Mouse (Mus musculus): ENCODE measurements around the gene Asgr1. TPM values are rescaled to one million over a fixed set of nuclear protein-coding genes. Genes with fewer than 3 reads are reported as not detected.
"Not testable (repeated sequence)": the region's sequence is repeated elsewhere in the genome, so short reads cannot be mapped to it uniquely, and the experiment has no call there.

Gene Asgr1
- polyA plus RNA-seq, 1 experiment from 2014 or later, result 0.66 TPM

- Histone ChIP-seq H3K9ac (ENCODE audit: low read depth, low read length) (no peak overlapping the region), H3K4me2 (no peak overlapping the region), H3K9me3 (ENCODE audit: control insufficient read depth, low read length) (no peaks in the 10 kb centered on the region), H3K4me1 (replicated peaks; ENCODE audit: control insufficient read depth, insufficient read depth, low read length) (no peaks in the 10 kb centered on the region), H3K4me3 (ENCODE audit: low read depth, low read length) (no peak overlapping the region), H3K36me3 (ENCODE audit: control insufficient read depth, insufficient read depth, low read length) (no peaks in the 10 kb centered on the region), H3K27ac (ENCODE audit: low read depth, low read length) (no peak overlapping the region), H3K27me3 (replicated peaks; ENCODE audit: control insufficient read depth, insufficient read depth, low read length) (no peaks in the 10 kb centered on the region)
- 56% methylated on average over 3 of the region's 3 CpGs for WGBS
- ATAC-seq (replicated peaks; ENCODE audit: low FRiP score), result no peak
- DNase-seq (ENCODE audit: low spot score), result no peak
These were observed 14.4 kb downstream of the Asgr1 start for GRCm38 (mm10) chr11:70068245-70068644.

DNA sequence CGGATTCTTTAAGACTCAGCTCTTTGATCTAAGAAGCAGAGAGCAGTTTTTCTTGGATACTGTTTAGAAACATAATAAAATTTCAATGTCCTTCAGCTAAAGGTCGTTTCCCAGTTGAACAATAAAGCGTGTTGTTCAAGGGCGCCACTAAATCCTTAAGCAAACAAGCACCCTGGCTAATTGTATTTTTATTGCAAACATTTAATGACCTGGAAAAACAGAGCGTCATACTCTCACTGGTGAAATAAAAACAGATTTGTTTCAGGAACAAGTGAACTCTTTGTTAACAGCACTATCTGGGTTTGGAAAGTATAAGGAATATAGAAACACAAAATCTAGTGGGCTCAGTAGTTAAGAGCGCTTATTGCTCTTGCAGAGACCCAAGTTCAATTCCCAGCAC, 16.2 kb downstream of the Asgr1 start:
- H3K9me3 ChIP-seq (ENCODE audit: control insufficient read depth, low read length), result no peaks in the 10 kb centered on the region
- DNase-seq (ENCODE audit: low spot score) (no peak), ATAC-seq (replicated peaks; ENCODE audit: low FRiP score) (no peak)
- 0 out of 2 replicates have a peak, but pooled peaks cover 4% of the 10 kb centered on the region for H3K4me1 ChIP-seq (replicated peaks; ENCODE audit: control insufficient read depth, insufficient read depth, low read length)
- H3K36me3 ChIP-seq (ENCODE audit: control insufficient read depth, insufficient read depth, low read length), result no peaks in the 10 kb centered on the region
- no peak overlapping the region for H3K27ac ChIP-seq (ENCODE audit: low read depth, low read length)
- H3K4me3 ChIP-seq (ENCODE audit: low read depth, low read length), result no peak overlapping the region
- H3K9ac ChIP-seq (ENCODE audit: low read depth, low read length), result no peak overlapping the region
- no peaks in the 10 kb centered on the region for H3K27me3 ChIP-seq (replicated peaks; ENCODE audit: control insufficient read depth, insufficient read depth, low read length)
- no peak overlapping the region for H3K4me2 ChIP-seq
- 75% methylated on average over 6 of the region's 6 CpGs for WGBS

DNA sequence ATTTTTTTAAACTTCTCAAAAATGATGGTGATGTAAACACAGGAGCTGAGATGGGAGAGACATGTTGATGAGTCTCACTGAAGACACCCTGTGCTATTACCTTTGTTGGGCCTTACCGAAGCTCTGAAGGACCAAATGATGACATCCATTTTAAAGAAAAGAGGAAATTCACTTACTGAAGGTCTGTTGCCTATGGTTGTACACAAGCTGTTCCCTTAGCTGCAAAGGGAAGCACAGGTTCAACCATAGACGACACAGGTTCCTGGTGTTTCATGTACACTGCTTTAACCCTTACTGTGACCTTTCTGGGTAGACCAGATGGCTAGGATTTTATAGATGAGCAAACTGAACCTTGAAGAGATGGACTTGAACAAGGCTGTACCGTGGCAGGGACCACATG, 16.7 kb downstream of the Asgr1 start:
- not testable (repeated sequence) for H3K27ac ChIP-seq (ENCODE audit: low read depth, low read length); H3K9me3 ChIP-seq (ENCODE audit: control insufficient read depth, low read length); H3K4me3 ChIP-seq (ENCODE audit: low read depth, low read length); ATAC-seq (replicated peaks; ENCODE audit: low FRiP score); H3K36me3 ChIP-seq (ENCODE audit: control insufficient read depth, insufficient read depth, low read length); H3K4me2 ChIP-seq; H3K4me1 ChIP-seq (replicated peaks; ENCODE audit: control insufficient read depth, insufficient read depth, low read length); H3K9ac ChIP-seq (ENCODE audit: low read depth, low read length); H3K27me3 ChIP-seq (replicated peaks; ENCODE audit: control insufficient read depth, insufficient read depth, low read length); DNase-seq (ENCODE audit: low spot score)
- WGBS, result 71% methylated on average over 3 of the region's 3 CpGs

DNA sequence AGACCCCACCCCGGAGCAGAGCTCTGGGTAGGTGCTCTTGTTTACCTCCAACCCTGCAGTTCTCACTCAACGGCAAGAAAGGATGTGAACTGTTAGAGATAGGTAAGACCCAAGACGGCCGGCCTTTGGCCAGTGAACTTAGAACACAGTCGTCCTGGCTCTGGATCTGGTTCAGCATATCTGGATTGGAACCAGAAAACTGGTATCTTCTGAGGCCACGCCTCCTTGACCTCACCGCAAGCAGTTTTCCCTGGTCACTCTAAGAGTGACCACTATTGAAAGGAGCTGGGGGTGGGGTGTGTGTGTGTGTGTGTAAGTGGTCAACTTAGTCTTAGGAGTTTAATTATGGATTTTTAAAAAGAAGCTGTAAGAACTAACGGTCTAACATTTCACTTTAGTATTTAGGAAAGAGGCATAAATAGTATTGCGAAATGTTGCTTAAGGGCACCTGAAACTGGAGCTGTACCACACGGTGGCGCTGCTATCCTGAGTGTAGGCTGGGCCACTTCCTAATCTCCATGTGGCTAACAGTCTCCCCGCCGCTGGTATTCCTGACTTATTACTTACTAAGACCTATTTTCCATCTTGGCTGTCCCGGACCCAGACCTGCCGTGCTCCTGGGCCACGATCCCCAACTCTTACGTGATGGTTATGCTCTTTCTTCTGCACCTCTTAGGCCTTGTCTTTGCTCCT, 20.6 kb downstream of the Asgr1 start:
- Histone ChIP-seq H3K9me3 (ENCODE audit: control insufficient read depth, low read length) (no peaks in the 10 kb centered on the region), H3K4me3 (ENCODE audit: low read depth, low read length) (no peak overlapping the region), H3K4me1 (replicated peaks; ENCODE audit: control insufficient read depth, insufficient read depth, low read length) (peaks cover 12% of the 10 kb centered on the region; the same call in 1 of the 2 replicates), H3K27ac (ENCODE audit: low read depth, low read length) (peak overlapping the region; percentile 36; the same call in 1 of the 2 replicates), H3K36me3 (ENCODE audit: control insufficient read depth, insufficient read depth, low read length) (no peaks in the 10 kb centered on the region), H3K4me2 (peak overlapping the region; percentile 36; the same call in 1 of the 2 replicates), H3K9ac (ENCODE audit: low read depth, low read length) (0 out of 2 replicates have a peak overlapping the region, but pooled peaks have one; percentile 23), H3K27me3 (replicated peaks; ENCODE audit: control insufficient read depth, insufficient read depth, low read length) (no peaks in the 10 kb centered on the region)
- ATAC-seq (replicated peaks; ENCODE audit: low FRiP score) (0 out of 2 replicates have a peak, but pooled peaks have one; percentile 29), DNase-seq (ENCODE audit: low spot score) (peak; percentile 67)
- WGBS, result 36% methylated on average over 17 of the region's 17 CpGs

GRCm38 (mm10) chr11:70075581-70075980, 21.7 kb downstream of the Asgr1 start:
- Histone ChIP-seq H3K4me1 (replicated peaks; ENCODE audit: control insufficient read depth, insufficient read depth, low read length) (peaks cover 12% of the 10 kb centered on the region; the same call in 1 of the 2 replicates), H3K9ac (ENCODE audit: low read depth, low read length) (no peak overlapping the region), H3K4me3 (ENCODE audit: low read depth, low read length) (no peak overlapping the region), H3K27ac (ENCODE audit: low read depth, low read length) (peak overlapping the region; percentile 49), H3K9me3 (ENCODE audit: control insufficient read depth, low read length) (no peaks in the 10 kb centered on the region), H3K36me3 (ENCODE audit: control insufficient read depth, insufficient read depth, low read length) (no peaks in the 10 kb centered on the region), H3K27me3 (replicated peaks; ENCODE audit: control insufficient read depth, insufficient read depth, low read length) (no peaks in the 10 kb centered on the region), H3K4me2 (no peak overlapping the region)
- no peak for DNase-seq (ENCODE audit: low spot score)
- WGBS, result 71% methylated on average over 6 of the region's 6 CpGs
- ATAC-seq (replicated peaks; ENCODE audit: low FRiP score), result peak; percentile 72

DNA sequence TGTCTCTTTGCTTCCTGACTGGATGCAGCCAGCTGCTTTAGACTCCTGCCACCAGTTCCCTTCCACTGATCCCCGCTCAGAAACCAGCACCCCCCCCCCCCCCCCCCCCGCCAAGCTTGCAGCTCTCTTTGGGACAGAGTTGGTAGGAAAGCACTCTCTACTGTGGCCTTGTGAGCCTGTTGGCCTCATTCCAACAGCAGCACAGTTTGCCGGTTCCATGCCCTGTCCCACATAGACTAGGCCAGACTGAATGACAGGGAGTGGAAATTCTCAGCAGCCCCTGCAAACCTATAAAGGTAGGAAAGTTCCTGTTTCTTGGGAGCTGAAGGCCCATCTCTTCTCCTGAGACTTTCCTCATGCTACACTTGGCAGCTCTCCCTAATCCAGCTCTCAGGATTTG, 23.6 kb downstream of the Asgr1 start:
- Histone ChIP-seq H3K4me2 (no peak overlapping the region), H3K4me1 (replicated peaks; ENCODE audit: control insufficient read depth, insufficient read depth, low read length) (peaks cover 12% of the 10 kb centered on the region; the same call in 1 of the 2 replicates), H3K27me3 (replicated peaks; ENCODE audit: control insufficient read depth, insufficient read depth, low read length) (no peaks in the 10 kb centered on the region), H3K27ac (ENCODE audit: low read depth, low read length) (no peak overlapping the region), H3K36me3 (ENCODE audit: control insufficient read depth, insufficient read depth, low read length) (no peaks in the 10 kb centered on the region), H3K4me3 (ENCODE audit: low read depth, low read length) (no peak overlapping the region), H3K9me3 (ENCODE audit: control insufficient read depth, low read length) (no peaks in the 10 kb centered on the region), H3K9ac (ENCODE audit: low read depth, low read length) (no peak overlapping the region)
- 71% methylated on average over 3 of the region's 3 CpGs for WGBS
- ATAC-seq (replicated peaks; ENCODE audit: low FRiP score), result no peak
- DNase-seq (ENCODE audit: low spot score), result no peak

- no peak for ATAC-seq (replicated peaks; ENCODE audit: low FRiP score)
- Histone ChIP-seq H3K36me3 (ENCODE audit: control insufficient read depth, insufficient read depth, low read length) (no peaks in the 10 kb centered on the region), H3K4me1 (replicated peaks; ENCODE audit: control insufficient read depth, insufficient read depth, low read length) (peaks cover 12% of the 10 kb centered on the region; the same call in 1 of the 2 replicates), H3K27ac (ENCODE audit: low read depth, low read length) (no peak overlapping the region), H3K9me3 (ENCODE audit: control insufficient read depth, low read length) (no peaks in the 10 kb centered on the region), H3K4me3 (ENCODE audit: low read depth, low read length) (no peak overlapping the region), H3K9ac (ENCODE audit: low read depth, low read length) (no peak overlapping the region), H3K27me3 (replicated peaks; ENCODE audit: control insufficient read depth, insufficient read depth, low read length) (no peaks in the 10 kb centered on the region), H3K4me2 (no peak overlapping the region)
- no peak for DNase-seq (ENCODE audit: low spot score)
- 65% methylated on average over 6 of the region's 6 CpGs for WGBS
These were observed 25.3 kb downstream of the Asgr1 start for GRCm38 (mm10) chr11:70079175-70079574.

- no peaks in the 10 kb centered on the region for H3K36me3 ChIP-seq (ENCODE audit: control insufficient read depth, insufficient read depth, low read length)
- ATAC-seq (replicated peaks; ENCODE audit: low FRiP score), result no peak
These were observed 26.0 kb downstream of the Asgr1 start for GRCm38 (mm10) chr11:70079928-70080327.

More at GRCm38 (mm10) chr11:70079928-70080327, 26.0 kb downstream of the Asgr1 start:
- H3K4me1 ChIP-seq (replicated peaks; ENCODE audit: control insufficient read depth, insufficient read depth, low read length), result peaks cover 10% of the 10 kb centered on the region; the same call in 1 of the 2 replicates
- H3K9ac ChIP-seq (ENCODE audit: low read depth, low read length), result no peak overlapping the region
- no peaks in the 10 kb centered on the region for H3K27me3 ChIP-seq (replicated peaks; ENCODE audit: control insufficient read depth, insufficient read depth, low read length)
- H3K4me3 ChIP-seq (ENCODE audit: low read depth, low read length), result no peak overlapping the region
- no peak overlapping the region for H3K4me2 ChIP-seq
- WGBS, result 58% methylated on average over 7 of the region's 7 CpGs
- DNase-seq (ENCODE audit: low spot score), result no peak
- no peaks in the 10 kb centered on the region for H3K9me3 ChIP-seq (ENCODE audit: control insufficient read depth, low read length)
- H3K27ac ChIP-seq (ENCODE audit: low read depth, low read length), result no peak overlapping the region
